22 mouse cellular contexts compared by ENCODE assay signal in genomic region chr6:88012601-88013000, GRCm38 (mm10). TPM values are rescaled to one million over a fixed set of nuclear protein-coding genes. Genes with fewer than 3 reads are reported as not detected.
DNase-seq lines count a peak whose midpoint lies in the region; ATAC-seq and TF ChIP-seq lines count a peak whose summit lies in the region.
"Had no signal": no experiment of that assay in that cellular context is flagged by ENCODE, and none has a peak within 500 bp of the region (broad histone marks: within the 10 kb centered on the region; RNA-seq: fewer than 3 reads in every experiment).

No protein-coding gene starts in this region.

- H3K36me3 ChIP-seq in heart, embryonic 12.5 days, result peaks cover 56% of the 10 kb centered on the region
- H3K36me3 ChIP-seq in ES-Bruce4 (ENCODE audit: control insufficient read depth, insufficient read depth, low read length, poor library complexity, severe bottlenecking), result peaks cover 24% of the 10 kb centered on the region

- TF ChIP-seq POLR2A in ES-Bruce4 (IDR thresholded peaks at IDR 0.05; ENCODE audit: insufficient read depth, low read length), result no peak

- H3K27ac ChIP-seq in heart, embryonic 12.5 days (ENCODE audit: poor library complexity, severe bottlenecking), result 0 out of 2 replicates have a peak overlapping the region, but pooled peaks have one; percentile 19
- H3K27ac ChIP-seq in ES-Bruce4 (ENCODE audit: insufficient read depth, low read length), result peak overlapping the region; percentile 91
- H3K27ac ChIP-seq: embryonic facial prominence, embryonic 12.5 days; hindbrain, embryonic 15.5 days; limb, embryonic 10.5 days; liver, embryonic 15.5 days; neural tube, embryonic 13.5 days had no signal

- no peak overlapping the region for H3K9ac ChIP-seq in heart, embryonic 12.5 days
- no peak overlapping the region for H3K9ac ChIP-seq in ES-Bruce4 (ENCODE audit: low read depth, poor library complexity, severe bottlenecking)
- H3K9ac ChIP-seq: embryonic facial prominence, embryonic 12.5 days; forebrain, postnatal 0 days; hindbrain, embryonic 15.5 days; liver, embryonic 15.5 days; neural tube, embryonic 13.5 days had no signal

- H3K4me2 ChIP-seq in heart, embryonic 12.5 days, result no peak overlapping the region
- H3K4me2 ChIP-seq: embryonic facial prominence, embryonic 12.5 days; hindbrain, embryonic 15.5 days; liver, embryonic 15.5 days; neural tube, embryonic 13.5 days had no signal

- peaks cover 44% of the 10 kb centered on the region for H3K4me1 ChIP-seq in heart, embryonic 12.5 days (replicated peaks)
- H3K4me1 ChIP-seq in ES-Bruce4 (ENCODE audit: control insufficient read depth, insufficient read depth, low read length), result peaks cover 5% of the 10 kb centered on the region
- H3K4me1 ChIP-seq: embryonic facial prominence, embryonic 12.5 days; hindbrain, embryonic 15.5 days had no signal

- H3K27me3 ChIP-seq in heart, embryonic 12.5 days (replicated peaks), result no peaks in the 10 kb centered on the region
- H3K27me3 ChIP-seq in ES-Bruce4 (ENCODE audit: control insufficient read depth, insufficient read depth, low read length, poor library complexity, severe bottlenecking), result no peaks in the 10 kb centered on the region
- H3K27me3 ChIP-seq: embryonic facial prominence, embryonic 12.5 days; hindbrain, embryonic 15.5 days; liver, embryonic 15.5 days; neural tube, embryonic 13.5 days had no signal

- intact Hi-C loops in heart, postnatal 14 days (cut with DNase I), result no loop called here

- WGBS in heart, embryonic 12.5 days, result 57% methylated on average over 2 of the region's 2 CpGs

- no peak for DNase-seq in heart, postnatal 14 days
- DNase-seq in kidney, adult 9 months, result peak; percentile 28
- DNase-seq in kidney, postnatal 10 days, result no peak
- peak; percentile 19 for DNase-seq in lung, postnatal 10 days
- no peak for DNase-seq in cerebellum, postnatal 14 days
- DNase-seq: adrenal gland, adult 8-10 months; cerebellum, adult 11-12 months; cerebellum, postnatal 10 days; forebrain, postnatal 0 days; gastrocnemius, postnatal 14 days; heart, adult 18-20 months; liver; thymus, postnatal 25 days had no signal

- no peak for TF ChIP-seq CTCF in ES-Bruce4 (IDR thresholded peaks at IDR 0.05; ENCODE audit: low read depth, low read length)

- no peaks in the 10 kb centered on the region for H3K9me3 ChIP-seq in heart, embryonic 12.5 days (replicated peaks)
- no peaks in the 10 kb centered on the region for H3K9me3 ChIP-seq in ES-Bruce4 (replicated peaks; ENCODE audit: control insufficient read depth, insufficient read depth, low read length, poor library complexity, severe bottlenecking)
- H3K9me3 ChIP-seq: embryonic facial prominence, embryonic 12.5 days; hindbrain, embryonic 15.5 days; limb, embryonic 10.5 days; liver, embryonic 15.5 days; neural tube, embryonic 13.5 days had no signal

- TF ChIP-seq EP300 in ES-Bruce4 (IDR thresholded peaks at IDR 0.05; ENCODE audit: insufficient read depth, low read depth, low read length), result peak; percentile 86

- ATAC-seq in heart, embryonic 12.5 days (ENCODE audit: insufficient number of reproducible peaks, low FRiP score), result no peak
- ATAC-seq: forebrain, postnatal 0 days; midbrain, embryonic 16.5 days had no signal

- no peak overlapping the region for H3K4me3 ChIP-seq in heart, embryonic 12.5 days
- no peak overlapping the region for H3K4me3 ChIP-seq in ES-Bruce4 (ENCODE audit: low read depth, low read length)
- H3K4me3 ChIP-seq: embryonic facial prominence, embryonic 12.5 days; hindbrain, embryonic 15.5 days; limb, embryonic 10.5 days; liver, embryonic 15.5 days; myocyte; neural tube, embryonic 13.5 days had no signal

RNA-seq across cellular contexts. Expression of gene H1fx, which starts 31.2 kb away (rescaled TPM):
- 32.6 and 34.0 TPM in 2 replicates for polyA plus RNA-seq in heart, embryonic 12.5 days (2016; fragmentation: Nextera tagmentation; extraction: Ambion mirVana)
- 1 to 10 TPM; 6.5 to 7.1 TPM for total RNA-seq in heart, postnatal 14 days (2021)
- 39.0 and 47.3 TPM in 2 replicates for polyA plus RNA-seq in ES-Bruce4 (2011; ENCODE audit: insufficient read depth, insufficient read length, low read depth, missing spikeins)

RNA-seq across cellular contexts. Expression of gene Rab7, which starts 32.5 kb away (rescaled TPM):
- polyA plus RNA-seq in heart, embryonic 12.5 days (2016; fragmentation: Nextera tagmentation; extraction: Ambion mirVana), result 202 and 207 TPM in 2 replicates
- total RNA-seq in heart, postnatal 14 days (2021), result 100 to 1,000 TPM; 265 to 272 TPM
- polyA plus RNA-seq in ES-Bruce4 (2011; ENCODE audit: insufficient read depth, insufficient read length, low read depth, missing spikeins), result 154 and 163 TPM in 2 replicates

Comparison
In these comparisons a context has a peak if more than half of its experiments do, and no peak if none do; other contexts are left out.
1. DNase-seq: peak in kidney, adult 9 months (single experiment) and lung, postnatal 10 days (single experiment); none in heart, postnatal 14 days (0 of 2), kidney, postnatal 10 days (single experiment) and cerebellum, postnatal 14 days (0 of 2).